Comparison of ENCODE assay signal across 9 mouse cellular contexts in the genomic region with DNA sequence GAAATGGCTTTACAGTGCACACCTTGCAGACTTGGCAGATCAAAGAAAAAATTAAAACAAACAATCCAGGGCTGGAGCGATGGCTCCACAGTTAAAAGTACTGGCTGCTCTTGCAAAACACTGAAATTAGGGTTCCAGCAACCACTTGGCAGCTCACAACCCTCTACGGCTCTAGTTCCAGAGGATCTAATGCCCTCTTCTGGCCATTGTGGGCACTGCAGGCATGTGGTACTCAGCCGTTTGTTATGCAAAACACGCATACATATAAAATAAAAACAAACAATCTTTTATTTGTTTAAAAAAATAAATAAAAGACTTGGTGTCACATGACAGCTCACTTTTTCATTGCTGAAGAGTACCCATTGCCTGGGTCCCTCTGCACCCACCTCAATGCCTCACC. TPM values are rescaled to one million over a fixed set of nuclear protein-coding genes. Genes with fewer than 3 reads are reported as not detected.
A peak's percentile ranks its signal among the peaks of the same experiment; 100 is the strongest.
DNase-seq lines count a peak whose midpoint lies in the region; ATAC-seq and TF ChIP-seq lines count a peak whose summit lies in the region.
"Had no signal": no experiment of that assay in that cellular context is flagged by ENCODE, and none has a peak within 500 bp of the region (broad histone marks: within the 10 kb centered on the region; RNA-seq: fewer than 3 reads in every experiment).

No protein-coding gene starts in this region.

- ATAC-seq in liver, embryonic 16.5 days (ENCODE audit: low read depth) = peak; percentile 23; the same call in 1 of the 2 replicates

- no peaks in the 10 kb centered on the region for H3K36me3 ChIP-seq in ES-Bruce4 (ENCODE audit: control insufficient read depth, insufficient read depth, low read length, poor library complexity, severe bottlenecking)
- H3K36me3 ChIP-seq in liver, embryonic 16.5 days (ENCODE audit: control insufficient read depth, insufficient read depth) = no peaks in the 10 kb centered on the region
- H3K36me3 ChIP-seq: hindbrain, embryonic 15.5 days had no signal

- TF ChIP-seq CTCF in ES-Bruce4 (IDR thresholded peaks at IDR 0.05; ENCODE audit: low read depth, low read length) = peak; percentile 80

- H3K9me3 ChIP-seq in ES-Bruce4 (replicated peaks; ENCODE audit: control insufficient read depth, insufficient read depth, low read length, poor library complexity, severe bottlenecking) = no peaks in the 10 kb centered on the region
- no peaks in the 10 kb centered on the region for H3K9me3 ChIP-seq in liver, embryonic 16.5 days (replicated peaks; ENCODE audit: control insufficient read depth, low read length)
- H3K9me3 ChIP-seq: hindbrain, embryonic 15.5 days had no signal

- H3K27ac ChIP-seq in ES-Bruce4 (ENCODE audit: insufficient read depth, low read length) = no peak overlapping the region
- H3K27ac ChIP-seq in liver, embryonic 16.5 days (ENCODE audit: low read length) = peak overlapping the region; percentile 54; the same call in 1 of the 2 replicates
- H3K27ac ChIP-seq: hindbrain, embryonic 15.5 days had no signal

- H3K4me3 ChIP-seq in ES-Bruce4 (ENCODE audit: low read depth, low read length) = no peak overlapping the region
- no peak overlapping the region for H3K4me3 ChIP-seq in liver, embryonic 16.5 days (ENCODE audit: low read depth, low read length)
- H3K4me3 ChIP-seq: hindbrain, embryonic 15.5 days had no signal

- DNase-seq in 3T3-L1 (ENCODE audit: low read depth, low spot score) = peak; percentile 79
- peak; percentile 59 for DNase-seq in c-Kit-positive CD71-positive TER-119-negative erythroid progenitor cells, embryonic 14.5 days (ENCODE audit: low read depth)
- peak; percentile 73 for DNase-seq in gastrocnemius, adult 18-20 months (ENCODE audit: low spot score)
- DNase-seq in kidney, postnatal 36 days = peak; percentile 87 to 93
- peak; percentile 75 to 82 for DNase-seq in right cerebral cortex, postnatal 10 days (ENCODE audit: low spot score in 2 of 2)
- DNase-seq in urinary bladder, postnatal 4 days (ENCODE audit: low spot score in 2 of 2) = peak; percentile 45 to 73

- H3K4me1 ChIP-seq in ES-Bruce4 (ENCODE audit: control insufficient read depth, insufficient read depth, low read length) = no peaks in the 10 kb centered on the region
- no peaks in the 10 kb centered on the region for H3K4me1 ChIP-seq in liver, embryonic 16.5 days (ENCODE audit: control insufficient read depth, low read depth, low read length)
- H3K4me1 ChIP-seq: hindbrain, embryonic 15.5 days had no signal

- no peak overlapping the region for H3K9ac ChIP-seq in ES-Bruce4 (ENCODE audit: low read depth, poor library complexity, severe bottlenecking)
- H3K9ac ChIP-seq in liver, embryonic 16.5 days (ENCODE audit: low read depth, low read length) = no peak overlapping the region
- H3K9ac ChIP-seq: hindbrain, embryonic 15.5 days had no signal

- no peaks in the 10 kb centered on the region for H3K27me3 ChIP-seq in ES-Bruce4 (ENCODE audit: control insufficient read depth, insufficient read depth, low read length, poor library complexity, severe bottlenecking)
- no peaks in the 10 kb centered on the region for H3K27me3 ChIP-seq in liver, embryonic 16.5 days (ENCODE audit: control insufficient read depth, insufficient read depth, low read depth, low read length)

- TF ChIP-seq EP300 in ES-Bruce4 (IDR thresholded peaks at IDR 0.05; ENCODE audit: insufficient read depth, low read depth, low read length) = no peak

- 17% methylated on average over 4 of the region's 4 CpGs for WGBS in liver, embryonic 16.5 days (ENCODE audit: insufficient replicate concordance)

- TF ChIP-seq POLR2A in ES-Bruce4 (IDR thresholded peaks at IDR 0.05; ENCODE audit: insufficient read depth, low read length) = no peak

- no peak overlapping the region for H3K4me2 ChIP-seq in liver, embryonic 16.5 days (ENCODE audit: low read depth, low read length)
- H3K4me2 ChIP-seq: hindbrain, embryonic 15.5 days had no signal

RNA-seq across cellular contexts. Expression of a gene that starts 0.7 kb away (rescaled TPM):
- 0.58 TPM in 1 of 2 replicates, not detected in the other for polyA plus RNA-seq in ES-Bruce4 (2011; ENCODE audit: insufficient read depth, insufficient read length, low read depth, missing spikeins)
- not detected for total RNA-seq in gastrocnemius, adult 18-20 months (2021)
- polyA plus RNA-seq in liver, embryonic 16.5 days (2015; fragmentation: Nextera tagmentation; extraction: Ambion mirVana) = 79.3 and 85.2 TPM in 2 replicates

RNA-seq across cellular contexts. Expression of a gene that starts 34.6 kb away (rescaled TPM):
- polyA plus RNA-seq in ES-Bruce4 (2011; ENCODE audit: insufficient read depth, insufficient read length, low read depth, missing spikeins) = 27.5 and 30.9 TPM in 2 replicates
- not detected for total RNA-seq in gastrocnemius, adult 18-20 months (2021)
- 0.09 and 0.19 TPM in 2 replicates for polyA plus RNA-seq in liver, embryonic 16.5 days (2015; fragmentation: Nextera tagmentation; extraction: Ambion mirVana)

RNA-seq across cellular contexts. Expression of a gene that starts 35.3 kb away (rescaled TPM):
- 5.8 and 9.4 TPM in 2 replicates for polyA plus RNA-seq in ES-Bruce4 (2011; ENCODE audit: insufficient read depth, insufficient read length, low read depth, missing spikeins)
- not detected for total RNA-seq in gastrocnemius, adult 18-20 months (2021)
- 0.12 and 0.23 TPM in 2 replicates for polyA plus RNA-seq in liver, embryonic 16.5 days (2015; fragmentation: Nextera tagmentation; extraction: Ambion mirVana)

RNA-seq across cellular contexts. Expression of a gene that starts 42.1 kb away (rescaled TPM):
- 6.0 and 6.5 TPM in 2 replicates for polyA plus RNA-seq in ES-Bruce4 (2011; ENCODE audit: insufficient read depth, insufficient read length, low read depth, missing spikeins)
- under 1 TPM; 0.27 to 0.47 TPM for total RNA-seq in gastrocnemius, adult 18-20 months (2021)
- polyA plus RNA-seq in liver, embryonic 16.5 days (2015; fragmentation: Nextera tagmentation; extraction: Ambion mirVana) = 1.8 and 2.6 TPM in 2 replicates

RNA-seq across cellular contexts. Expression of a gene that starts 47.4 kb away (rescaled TPM):
- 70.6 and 78.2 TPM in 2 replicates for polyA plus RNA-seq in ES-Bruce4 (2011; ENCODE audit: insufficient read depth, insufficient read length, low read depth, missing spikeins)
- total RNA-seq in gastrocnemius, adult 18-20 months (2021) = 1 to 10 TPM in 1 of 2 experiments, under 1 TPM in 1; 0.82 to 1.4 TPM
- polyA plus RNA-seq in liver, embryonic 16.5 days (2015; fragmentation: Nextera tagmentation; extraction: Ambion mirVana) = 4.2 and 4.4 TPM in 2 replicates

Comparison
In these comparisons a context has a peak if more than half of its experiments do, and no peak if none do; other contexts are left out.
1. RNA of a gene that starts 0.7 kb away (polyA plus RNA-seq): 79.3 to 85.2 TPM in liver, embryonic 16.5 days; 0.58 TPM in ES-Bruce4; every median in the first group is over 10 times any median in the second.
2. RNA of a gene that starts 34.6 kb away (polyA plus RNA-seq): 27.5 to 30.9 TPM in ES-Bruce4; 0.09 to 0.19 TPM in liver, embryonic 16.5 days; every median in the first group is over 10 times any median in the second.
3. Peak in every context shown above with its lines, with median percentiles within 50 percentile points of each other: DNase-seq.